Mouse (Mus musculus) hindbrain, postnatal 0 days (tissue): ENCODE results near the gene Ttc19. TPM values are rescaled to one million over a fixed set of nuclear protein-coding genes. Genes with fewer than 3 reads are reported as not detected.

ENCODE experiments used
- ATAC-seq: fragments of 200-750 bp; cut with Nextera tagmentation; 2 replicates; pipeline ENCODE4 v1.8.0; 2017; ENCODE audit warnings: mild to moderate bottlenecking, moderate TSS enrichment, moderate library complexity
- DNase-seq: peaks from one replicate; pipeline ENCODE4 v3.0.0-alpha.2; 2015; ENCODE audit warnings: low spot score
- H3K27ac ChIP-seq: fragments of 300-500 bp; sonication (generic); 2 replicates; pipeline ENCODE4 v1.5.1; 2014; ENCODE audit warnings: mild to moderate bottlenecking
- H3K27me3 ChIP-seq: fragments of 300-500 bp; sonication (generic); 2 replicates; pipeline ENCODE4 v1.6.1; 2014; ENCODE audit warnings: low read length, mixed read lengths; ENCODE audit not compliant: insufficient read depth
- H3K36me3 ChIP-seq: fragments of 300-500 bp; sonication (generic); 2 replicates; pipeline ENCODE4 v1.6.1; 2014; ENCODE audit warnings: low read length, mixed read lengths; ENCODE audit not compliant: insufficient read depth
- H3K4me1 ChIP-seq: fragments of 300-500 bp; sonication (generic); 2 replicates; pipeline ENCODE4 v1.6.1; 2014; ENCODE audit warnings: antibody characterized with exemption, low read length, mixed read lengths; ENCODE audit not compliant: insufficient read depth
- H3K4me2 ChIP-seq: fragments of 300-500 bp; sonication (generic); 2 replicates; pipeline ENCODE4 v1.6.1; 2014; ENCODE audit warnings: low read depth, mild to moderate bottlenecking, low read length, moderate library complexity, mixed read lengths
- H3K4me3 ChIP-seq: fragments of 300-500 bp; sonication (generic); 2 replicates; pipeline ENCODE4 v1.5.1; 2014; ENCODE audit warnings: low read length
- H3K9ac ChIP-seq: fragments of 300-500 bp; sonication (generic); replicated peaks from 2 replicates; pipeline ENCODE4 v1.6.1; 2014; ENCODE audit warnings: mild to moderate bottlenecking, low read length, moderate library complexity, mixed read lengths
- H3K9me3 ChIP-seq: fragments of 300-500 bp; sonication (generic); 2 replicates; pipeline ENCODE4 v1.6.1; 2016; ENCODE audit warnings: low read length, mixed read lengths
- CTCF ChIP-seq: IDR thresholded peaks from 2 replicates; pipeline ENCODE4 v1.5.1; 2016; ENCODE audit warnings: antibody characterized with exemption, control low read depth, low read depth
- WGBS: fragments of 180-500 bp; shearing (Covaris S2); extraction: QIAGEN DNeasy Blood & Tissue Kit; methylation state at CpG from one replicate; pipeline ENCODE4 v1.1.7; 2014; 5-methylcytosine and 5-hydroxymethylcytosine counted together
- polyA plus RNA-seq: library from polyadenylated mRNA; unstranded; fragments of >200 nt; fragmentation: Nextera tagmentation; extraction: Ambion mirVana; gene quantifications from 2 replicates; pipeline ENCODE4 v1.2.1, GENCODE M21; 2015
- total RNA-seq: library from RNA; depleted of rRNA; stranded (reverse); fragments of >200 nt; gene quantifications from 2 replicates; pipeline ENCODE4 v1.2.3, GENCODE M21; 2014; rRNA removed

The Ttc19 gene
- 33.8 and 39.0 TPM in 2 replicates for total RNA-seq
- polyA plus RNA-seq, result 43.2 and 43.6 TPM in 2 replicates

DNA sequence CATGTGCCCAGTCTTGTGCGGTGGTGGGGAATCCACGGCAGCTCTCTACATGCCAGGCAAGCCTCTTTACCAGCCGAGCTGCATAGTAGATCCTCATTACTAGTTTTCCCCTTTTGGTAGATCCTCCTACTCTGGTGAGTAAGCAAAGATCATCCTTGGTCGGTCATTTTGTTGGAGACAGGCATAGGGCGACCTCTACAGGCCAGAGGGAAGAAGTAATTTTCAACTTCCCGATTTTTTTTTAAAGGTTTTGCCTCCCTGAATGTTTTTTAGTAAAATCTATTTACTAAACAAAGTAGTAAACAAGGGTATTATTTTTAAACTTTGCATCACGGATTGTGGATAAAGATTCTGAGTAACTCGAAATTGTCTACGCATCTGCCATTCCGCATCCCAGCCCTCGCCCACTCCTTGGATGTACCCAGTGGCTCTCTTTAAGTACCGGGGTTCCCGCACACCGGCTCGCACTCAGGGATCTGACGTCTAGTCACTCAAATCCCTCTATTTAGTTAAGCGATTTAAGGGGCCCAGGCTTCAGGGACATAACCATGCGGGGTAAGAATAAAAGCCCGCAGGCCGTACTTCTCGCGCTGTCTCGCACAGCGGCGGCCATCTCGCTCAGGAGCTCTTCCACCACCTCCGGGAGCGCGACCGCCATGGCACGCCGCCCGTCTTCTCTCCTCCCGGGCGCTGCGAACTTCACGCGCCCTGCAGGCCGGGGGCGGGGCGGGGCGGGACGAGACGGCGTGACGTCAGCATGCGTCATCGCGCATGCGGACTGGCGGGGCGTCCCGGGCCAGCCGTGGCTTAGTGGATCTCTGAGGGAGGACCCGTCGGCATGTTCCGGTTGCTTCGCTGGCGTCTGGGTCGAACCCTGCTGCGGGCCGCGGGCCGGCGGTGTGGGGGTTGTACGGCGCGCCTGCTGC is at the start of gene Ttc19, which contains the start of gene Zswim7:
Gene Ttc19, plus strand, starts transcription at position 799 of the 926 bp plus-strand sequence.
Gene Zswim7, minus strand, starts transcription at position 701 of the 926 bp plus-strand sequence.
- H3K27ac ChIP-seq, result peak within 1 kb of the TSS; percentile 94
- WGBS, result under 1% methylated on average over 65 of the region's 68 CpGs
- peaks cover 12% of the 10 kb centered on the region; the same call in 1 of the 2 replicates for H3K36me3 ChIP-seq
- H3K4me3 ChIP-seq, result peak within 1 kb of the TSS; percentile 98
- ATAC-seq (peak; percentile 97), DNase-seq (peak; percentile 96)
- no peaks in the 10 kb centered on the region for H3K27me3 ChIP-seq
- peak; percentile 80 for TF ChIP-seq CTCF
- H3K4me2 ChIP-seq, result peak within 1 kb of the TSS; percentile 75
- 0 out of 2 replicates have a peak, but pooled peaks cover 6% of the 10 kb centered on the region for H3K4me1 ChIP-seq
- H3K9me3 ChIP-seq, result no peaks in the 10 kb centered on the region
- H3K9ac ChIP-seq, result peak within 1 kb of the TSS; percentile 89

DNA sequence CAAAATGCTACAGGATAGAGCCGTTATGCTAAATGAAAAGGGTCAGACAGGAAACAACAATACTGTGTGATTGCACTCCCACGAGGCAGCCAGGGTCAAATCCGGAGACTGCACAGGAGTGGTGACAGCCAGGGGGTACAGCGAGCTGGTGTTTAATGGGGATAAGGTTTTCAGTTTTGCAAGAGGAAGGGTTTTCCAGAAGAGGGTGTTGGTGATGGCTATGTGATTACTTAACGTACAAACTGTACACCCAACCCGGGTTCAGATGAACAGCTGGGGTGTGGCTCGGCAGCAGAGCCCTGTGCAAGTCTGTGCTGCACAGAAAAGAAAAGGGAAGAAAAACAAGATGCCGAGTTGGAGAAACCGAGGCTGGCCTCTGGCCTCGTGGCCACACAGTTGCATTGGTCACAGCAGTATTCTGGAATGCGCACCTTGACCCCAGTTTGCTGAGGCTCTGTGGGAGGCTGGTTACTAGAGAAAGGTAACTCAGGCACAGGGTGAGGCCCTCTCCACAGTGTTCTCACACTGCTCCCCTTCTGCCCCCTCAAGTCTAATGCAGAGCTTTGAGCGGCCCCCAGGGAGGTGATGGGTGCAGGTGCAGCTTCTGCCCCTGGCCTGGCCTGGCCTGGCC is 40.5 kb upstream of the Ttc19 start:
- H3K4me2 ChIP-seq, result no peak overlapping the region
- no peak for DNase-seq
- no peak overlapping the region for H3K9ac ChIP-seq
- no peak overlapping the region for H3K4me3 ChIP-seq
- no peak for ATAC-seq
- no peak overlapping the region for H3K27ac ChIP-seq
- no peaks in the 10 kb centered on the region for H3K27me3 ChIP-seq
- no peaks in the 10 kb centered on the region for H3K36me3 ChIP-seq
- no peaks in the 10 kb centered on the region for H3K9me3 ChIP-seq
- no peaks in the 10 kb centered on the region for H3K4me1 ChIP-seq
- TF ChIP-seq CTCF, result no peak
- WGBS, result 79% methylated on average over 12 of the region's 12 CpGs

DNA sequence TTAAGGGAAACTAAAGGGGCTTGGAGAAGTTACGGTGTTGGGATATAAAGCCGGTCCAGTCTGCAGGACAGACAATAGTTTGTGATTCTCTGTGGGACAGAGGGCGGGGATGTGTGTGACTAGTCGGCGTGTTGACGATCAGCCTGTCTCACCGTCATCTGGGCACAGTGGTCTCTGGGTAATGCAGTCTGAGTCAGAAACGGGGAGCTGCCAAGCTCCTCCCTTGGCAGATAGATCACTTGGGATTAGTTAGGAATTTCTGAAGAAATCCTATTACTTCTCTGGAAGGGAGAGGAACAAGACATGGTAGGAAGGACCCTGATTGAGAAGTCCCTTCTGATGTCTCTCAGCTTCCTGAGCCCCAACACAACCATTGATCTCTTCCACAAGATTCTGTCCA is 37.4 kb upstream of the Ttc19 start:
- TF ChIP-seq CTCF, result no peak
- no peak overlapping the region for H3K4me2 ChIP-seq
- WGBS, result 80% methylated on average over 8 of the region's 8 CpGs
- no peak overlapping the region for H3K27ac ChIP-seq
- H3K4me1 ChIP-seq, result no peaks in the 10 kb centered on the region
- H3K4me3 ChIP-seq, result no peak overlapping the region
- no peaks in the 10 kb centered on the region for H3K27me3 ChIP-seq
- H3K9ac ChIP-seq, result no peak overlapping the region
- no peaks in the 10 kb centered on the region for H3K36me3 ChIP-seq
- DNase-seq (no peak), ATAC-seq (no peak)
- no peaks in the 10 kb centered on the region for H3K9me3 ChIP-seq

DNA sequence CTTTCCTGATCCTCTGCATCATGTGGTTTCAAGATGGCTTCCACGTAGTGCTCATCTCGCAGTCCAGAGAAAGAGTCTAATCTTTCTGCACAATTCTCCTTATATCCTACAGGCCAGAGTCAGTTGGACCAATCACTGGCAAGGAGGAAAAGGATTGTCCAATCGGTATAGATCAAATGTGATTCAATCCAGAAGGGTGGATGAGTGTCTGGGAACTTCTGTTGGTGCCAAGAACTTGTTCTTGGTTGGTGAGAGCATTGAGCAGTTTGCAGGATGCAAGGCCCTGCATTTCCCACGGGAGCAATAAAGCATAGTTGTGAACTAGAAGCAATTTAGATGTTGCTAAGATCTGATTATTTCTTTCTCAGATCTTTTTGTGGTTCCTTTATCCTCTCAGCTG is 36.8 kb upstream of the Ttc19 start:
- Histone ChIP-seq H3K36me3 (no peaks in the 10 kb centered on the region), H3K27ac (no peak overlapping the region), H3K4me1 (peaks cover 3% of the 10 kb centered on the region; the same call in 1 of the 2 replicates), H3K4me2 (no peak overlapping the region), H3K4me3 (no peak overlapping the region), H3K9ac (no peak overlapping the region), H3K27me3 (no peaks in the 10 kb centered on the region), H3K9me3 (no peaks in the 10 kb centered on the region)
- 91% methylated on average over 4 of the region's 4 CpGs for WGBS
- no peak for TF ChIP-seq CTCF
- no peak for DNase-seq
- no peak for ATAC-seq

DNA sequence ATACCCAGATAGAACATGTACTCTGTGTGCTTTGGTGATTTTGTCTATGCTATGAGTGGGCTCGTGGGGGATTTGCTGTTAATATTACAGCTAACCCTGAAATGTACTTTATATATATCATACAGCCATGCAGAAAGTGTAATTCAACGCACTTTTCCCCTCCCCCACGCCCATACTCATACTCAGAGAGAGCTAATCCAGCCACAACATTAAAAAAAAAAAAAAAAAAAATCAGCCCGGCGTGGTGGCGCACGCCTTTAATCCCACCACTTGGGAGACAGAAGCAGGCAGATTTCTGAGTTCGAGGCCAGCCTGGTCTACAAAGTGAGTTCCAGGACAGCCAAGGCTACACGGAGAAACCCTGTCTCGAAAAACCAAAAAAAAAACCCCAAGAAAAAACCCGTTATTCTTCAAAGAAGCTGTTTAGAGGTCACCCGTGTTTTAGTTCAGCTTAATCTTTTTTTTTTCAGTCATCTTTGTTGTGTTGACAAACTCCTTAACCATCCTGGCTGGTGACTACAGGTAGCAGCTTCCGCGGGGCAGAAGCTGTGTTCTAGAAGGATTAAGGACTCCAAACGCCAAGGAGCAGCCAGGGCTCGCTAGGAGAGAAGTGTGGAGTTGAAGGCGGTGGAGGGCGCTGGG is 33.4 kb upstream of the Ttc19 start:
- Histone ChIP-seq H3K36me3 (no peaks in the 10 kb centered on the region), H3K9me3 (no peaks in the 10 kb centered on the region), H3K9ac (peak overlapping the region; percentile 48), H3K27me3 (no peaks in the 10 kb centered on the region), H3K4me1 (peaks cover 4% of the 10 kb centered on the region; the same call in 1 of the 2 replicates), H3K4me2 (peak overlapping the region; percentile 100), H3K4me3 (peak overlapping the region; percentile 61), H3K27ac (no peak overlapping the region)
- no peak for DNase-seq
- TF ChIP-seq CTCF, result no peak
- WGBS, result 39% methylated on average over 18 of the region's 18 CpGs
- ATAC-seq, result no peak

DNA sequence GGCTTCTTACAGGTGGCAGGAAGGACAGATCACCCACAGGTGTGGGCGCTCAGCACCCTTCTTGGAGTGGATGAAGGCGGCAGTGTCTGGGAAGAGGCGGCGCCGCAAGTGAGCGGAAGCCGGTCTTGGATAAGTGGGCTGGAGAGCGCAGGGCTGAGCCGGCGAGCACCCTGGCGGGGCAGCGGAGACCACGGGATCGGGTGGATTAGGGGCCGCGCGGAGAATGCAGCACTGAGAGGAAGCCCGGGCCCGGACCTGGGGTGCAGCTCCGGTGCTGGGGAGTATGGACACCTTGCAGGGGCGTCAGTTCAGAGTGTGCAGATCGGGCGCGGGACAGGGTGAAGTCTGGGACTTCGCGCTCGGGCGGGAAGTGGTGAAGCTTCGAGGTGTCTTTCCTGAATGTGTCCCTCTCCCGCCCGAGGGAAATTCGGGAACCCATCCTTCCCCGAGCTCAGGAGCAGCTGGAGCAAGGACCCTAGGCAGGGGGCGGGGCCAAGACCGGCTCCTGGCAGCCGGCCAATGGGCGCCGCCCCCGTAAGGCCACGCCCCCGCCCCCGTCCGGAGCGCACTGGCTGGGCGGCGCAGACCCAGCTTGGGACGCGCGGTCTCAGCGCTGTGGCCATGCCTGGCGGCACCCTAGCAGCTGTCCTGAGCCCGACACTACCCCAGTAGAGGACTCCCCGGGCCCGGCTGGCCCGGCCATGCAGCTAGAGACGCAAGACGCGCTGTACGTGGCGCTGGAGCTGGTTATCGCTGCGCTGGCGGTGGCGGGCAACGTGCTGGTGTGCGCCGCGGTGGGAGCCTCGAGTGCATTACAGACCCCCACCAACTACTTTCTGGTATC is 32.6 kb upstream of the Ttc19 start, which contains the start of gene Adora2b:
Gene Adora2b, plus strand, starts transcription at position 584 of the 844 bp plus-strand sequence.
- under 1% methylated on average over 64 of the region's 69 CpGs for WGBS
- peak within 1 kb of the TSS; percentile 100 for H3K4me2 ChIP-seq
- H3K4me3 ChIP-seq, result peak within 1 kb of the TSS; percentile 61
- peaks cover 4% of the 10 kb centered on the region; the same call in 1 of the 2 replicates for H3K4me1 ChIP-seq
- TF ChIP-seq CTCF, result no peak
- H3K9me3 ChIP-seq, result no peaks in the 10 kb centered on the region
- H3K27me3 ChIP-seq, result no peaks in the 10 kb centered on the region
- DNase-seq, result peak; percentile 77
- H3K9ac ChIP-seq, result peak within 1 kb of the TSS; percentile 48
- no peaks in the 10 kb centered on the region for H3K36me3 ChIP-seq
- peak within 1 kb of the TSS; percentile 46 for H3K27ac ChIP-seq
- ATAC-seq, result peak; percentile 89
